Mouse (Mus musculus): ENCODE measurements around the gene Tmem108. TPM values are rescaled to one million over a fixed set of nuclear protein-coding genes. Genes with fewer than 3 reads are reported as not detected.

The Tmem108 gene
- total RNA-seq, 1 experiment from 2014 or later: not detected

DNA sequence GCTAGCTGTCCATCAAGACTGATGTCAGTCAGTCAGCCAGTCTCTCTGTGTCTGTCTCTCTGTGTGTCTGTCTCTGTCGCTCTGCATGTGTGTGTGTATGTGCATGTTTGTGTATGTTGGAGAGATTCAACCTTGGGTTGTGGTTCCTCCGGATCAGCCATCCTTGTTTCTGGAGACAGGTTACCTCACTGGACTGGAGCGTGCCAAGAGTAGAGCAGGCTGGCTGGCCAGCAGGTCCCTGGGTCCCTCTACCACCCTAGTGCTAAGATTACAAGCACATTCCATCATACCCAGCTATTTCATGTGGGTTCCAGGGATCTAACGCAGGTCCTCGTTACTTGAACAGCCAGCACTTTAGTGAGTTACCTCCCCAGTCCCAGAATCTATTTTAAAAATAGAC lies 138.6 kb downstream of the Tmem108 start:
- ATAC-seq (replicated peaks in 1 of 2; ENCODE audit: insufficient read depth in 1 of 2, low FRiP score in 2 of 2, low TSS enrichment in 1 of 2, low read depth in 1 of 2, poor library complexity in 2 of 2, severe bottlenecking in 2 of 2): no peak

GRCm38 (mm10) chr9:103621870-103622269 lies 139.8 kb downstream of the Tmem108 start:
- ATAC-seq (replicated peaks in 1 of 2; ENCODE audit: insufficient read depth in 1 of 2, low FRiP score in 2 of 2, low TSS enrichment in 1 of 2, low read depth in 1 of 2, poor library complexity in 2 of 2, severe bottlenecking in 2 of 2): no peak; a peak in 1 of 4 replicates

GRCm38 (mm10) chr9:103620517-103621212 lies 141.0 kb downstream of the Tmem108 start:
- peak; percentile 52 to 58; a peak in 3 of 4 replicates for ATAC-seq (replicated peaks in 1 of 2; ENCODE audit: insufficient read depth in 1 of 2, low FRiP score in 2 of 2, low TSS enrichment in 1 of 2, low read depth in 1 of 2, poor library complexity in 2 of 2, severe bottlenecking in 2 of 2)

DNA sequence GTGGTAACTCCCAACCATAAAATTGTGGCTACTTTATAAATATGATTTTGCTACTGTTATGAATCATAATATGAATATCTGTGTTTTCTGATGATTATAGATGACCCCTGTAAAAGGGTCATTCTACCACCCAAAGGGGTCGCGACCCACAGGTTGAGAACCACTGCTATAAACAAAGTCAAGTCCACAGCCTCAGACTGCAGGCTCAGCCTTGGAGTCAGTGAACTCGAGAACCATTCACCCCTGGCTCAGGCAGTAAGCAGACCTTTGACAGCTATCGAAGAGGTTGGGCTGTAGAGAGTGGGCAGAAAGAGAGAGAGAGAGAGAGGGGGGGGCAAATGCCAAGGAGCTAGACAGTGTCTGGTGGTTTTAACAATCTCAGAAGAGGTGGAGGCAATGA lies 147.4 kb downstream of the Tmem108 start:
- ATAC-seq (replicated peaks in 1 of 2; ENCODE audit: insufficient read depth in 1 of 2, low FRiP score in 2 of 2, low TSS enrichment in 1 of 2, low read depth in 1 of 2, poor library complexity in 2 of 2, severe bottlenecking in 2 of 2): no peak

- no peak for ATAC-seq (replicated peaks in 1 of 2; ENCODE audit: insufficient read depth in 1 of 2, low FRiP score in 2 of 2, low TSS enrichment in 1 of 2, low read depth in 1 of 2, poor library complexity in 2 of 2, severe bottlenecking in 2 of 2)
These were observed 153.2 kb downstream of the Tmem108 start for GRCm38 (mm10) chr9:103608161-103609058.

- no peak for ATAC-seq (replicated peaks in 1 of 2; ENCODE audit: insufficient read depth in 1 of 2, low FRiP score in 2 of 2, low TSS enrichment in 1 of 2, low read depth in 1 of 2, poor library complexity in 2 of 2, severe bottlenecking in 2 of 2)
These were observed 155.6 kb downstream of the Tmem108 start for GRCm38 (mm10) chr9:103606056-103606455.

- ATAC-seq (replicated peaks in 1 of 2; ENCODE audit: insufficient read depth in 1 of 2, low FRiP score in 2 of 2, low TSS enrichment in 1 of 2, low read depth in 1 of 2, poor library complexity in 2 of 2, severe bottlenecking in 2 of 2): no peak
These were observed 157.8 kb downstream of the Tmem108 start for GRCm38 (mm10) chr9:103603792-103604191.

- no peak for ATAC-seq (replicated peaks in 1 of 2; ENCODE audit: insufficient read depth in 1 of 2, low FRiP score in 2 of 2, low TSS enrichment in 1 of 2, low read depth in 1 of 2, poor library complexity in 2 of 2, severe bottlenecking in 2 of 2)
These were observed 159.8 kb downstream of the Tmem108 start for GRCm38 (mm10) chr9:103601878-103602277.

GRCm38 (mm10) chr9:103600834-103601233 lies 160.8 kb downstream of the Tmem108 start:
- no peak for ATAC-seq (replicated peaks in 1 of 2; ENCODE audit: insufficient read depth in 1 of 2, low FRiP score in 2 of 2, low TSS enrichment in 1 of 2, low read depth in 1 of 2, poor library complexity in 2 of 2, severe bottlenecking in 2 of 2)

- no peak for ATAC-seq (replicated peaks in 1 of 2; ENCODE audit: insufficient read depth in 1 of 2, low FRiP score in 2 of 2, low TSS enrichment in 1 of 2, low read depth in 1 of 2, poor library complexity in 2 of 2, severe bottlenecking in 2 of 2)
These were observed 161.7 kb downstream of the Tmem108 start for GRCm38 (mm10) chr9:103599908-103600307.

DNA sequence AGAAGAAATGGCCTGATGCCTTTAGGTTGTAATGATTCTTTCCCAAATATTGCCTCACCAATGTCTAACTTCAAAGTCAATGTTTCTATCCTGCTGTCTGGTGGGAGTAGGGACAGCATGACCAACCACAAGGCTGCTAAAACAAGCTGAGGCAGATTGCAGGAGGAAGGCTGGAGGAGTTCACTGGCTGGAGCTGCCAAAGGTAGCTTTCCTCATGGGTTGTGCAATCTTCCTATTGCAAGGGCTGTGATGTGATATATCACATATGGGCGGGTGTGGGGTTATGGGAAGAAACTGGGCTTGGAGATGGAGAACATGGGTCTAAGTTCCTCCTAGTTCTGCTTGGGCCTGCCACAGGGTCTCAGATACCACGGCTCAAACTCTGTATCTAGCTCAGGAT lies 163.8 kb downstream of the Tmem108 start:
- peak in 1 of 2 experiments; percentile 25; a peak in 1 of 4 replicates for ATAC-seq (replicated peaks in 1 of 2; ENCODE audit: insufficient read depth in 1 of 2, low FRiP score in 2 of 2, low TSS enrichment in 1 of 2, low read depth in 1 of 2, poor library complexity in 2 of 2, severe bottlenecking in 2 of 2)

- ATAC-seq (replicated peaks in 1 of 2; ENCODE audit: insufficient read depth in 1 of 2, low FRiP score in 2 of 2, low TSS enrichment in 1 of 2, low read depth in 1 of 2, poor library complexity in 2 of 2, severe bottlenecking in 2 of 2): no peak
These were observed 166.3 kb downstream of the Tmem108 start for GRCm38 (mm10) chr9:103595190-103595837.

DNA sequence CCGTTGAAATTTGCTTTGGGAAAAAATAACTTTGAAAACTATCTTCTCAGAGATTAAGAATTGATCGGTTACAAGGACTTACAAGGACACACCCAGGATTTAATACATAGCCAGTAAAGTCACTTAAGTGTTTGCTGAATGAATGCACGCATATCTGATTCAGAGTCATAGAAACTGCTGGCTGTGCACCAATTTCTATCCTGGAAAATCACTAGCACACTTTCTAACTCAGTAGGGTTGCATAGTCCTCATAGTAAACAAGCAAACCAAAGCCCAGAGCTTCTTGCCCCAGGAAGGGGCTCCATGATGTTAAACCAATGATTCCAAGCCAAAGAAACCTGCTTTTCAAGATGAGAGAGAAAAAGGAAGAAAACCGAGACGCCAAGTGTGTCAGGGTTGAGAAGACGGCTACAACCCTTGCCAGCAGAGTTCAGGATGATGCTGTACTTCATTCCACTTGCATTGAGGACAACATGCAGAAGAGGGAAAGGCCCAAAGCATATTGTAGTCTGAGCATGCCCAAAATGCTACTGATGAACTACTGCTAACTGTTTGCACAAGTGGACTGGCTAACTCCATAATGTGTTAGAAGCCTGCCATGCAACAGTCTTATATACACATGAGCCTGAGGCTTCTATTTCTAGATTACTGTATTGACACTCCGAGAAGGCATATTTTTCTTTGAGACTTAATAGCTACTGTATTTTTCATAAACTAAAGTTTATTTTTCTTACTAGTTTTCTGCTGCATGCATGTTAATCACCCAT lies 167.0 kb downstream of the Tmem108 start:
- no peak for ATAC-seq (replicated peaks in 1 of 2; ENCODE audit: insufficient read depth in 1 of 2, low FRiP score in 2 of 2, low TSS enrichment in 1 of 2, low read depth in 1 of 2, poor library complexity in 2 of 2, severe bottlenecking in 2 of 2)

DNA sequence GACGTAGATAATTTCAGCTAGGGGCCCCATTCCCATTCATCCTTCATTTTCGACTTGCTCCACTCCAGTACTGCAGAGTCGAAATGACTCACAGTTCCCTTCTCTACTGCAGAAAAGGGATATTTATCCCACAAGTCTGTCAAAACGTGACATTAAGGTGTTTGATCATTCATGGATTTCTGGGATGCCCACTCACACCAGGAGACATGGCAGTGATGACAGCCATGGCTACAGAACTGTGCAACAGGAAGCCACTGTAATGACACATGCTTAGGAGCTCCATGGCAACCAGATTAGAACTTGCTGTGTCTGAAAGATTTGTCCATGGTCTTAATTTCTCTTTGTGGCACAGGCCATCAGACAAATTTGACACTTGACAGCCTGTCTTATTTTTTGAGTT lies 168.6 kb downstream of the Tmem108 start:
- ATAC-seq (replicated peaks in 1 of 2; ENCODE audit: insufficient read depth in 1 of 2, low FRiP score in 2 of 2, low TSS enrichment in 1 of 2, low read depth in 1 of 2, poor library complexity in 2 of 2, severe bottlenecking in 2 of 2): no peak

DNA sequence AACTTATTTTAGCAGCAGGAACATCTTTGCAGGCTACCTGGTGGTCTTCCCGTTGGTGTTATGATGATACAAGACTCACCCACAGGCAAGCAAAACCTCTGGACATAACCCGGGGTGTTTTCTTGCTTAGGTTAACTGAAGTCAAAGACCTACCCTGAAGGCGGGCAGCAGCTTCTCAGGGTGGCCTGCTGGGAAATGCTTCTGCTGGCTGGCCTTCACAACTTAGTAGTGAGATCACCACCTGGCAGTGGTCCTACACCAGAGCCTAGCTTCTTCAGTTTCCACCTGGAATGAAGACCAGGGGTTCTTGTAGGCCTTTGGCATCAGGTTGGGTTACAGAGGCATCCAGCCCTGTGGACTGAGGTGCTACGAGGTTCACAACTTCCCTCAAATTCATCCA lies 169.7 kb downstream of the Tmem108 start:
- no peak for ATAC-seq (replicated peaks in 1 of 2; ENCODE audit: insufficient read depth in 1 of 2, low FRiP score in 2 of 2, low TSS enrichment in 1 of 2, low read depth in 1 of 2, poor library complexity in 2 of 2, severe bottlenecking in 2 of 2)

- no peak for ATAC-seq (replicated peaks in 1 of 2; ENCODE audit: insufficient read depth in 1 of 2, low FRiP score in 2 of 2, low TSS enrichment in 1 of 2, low read depth in 1 of 2, poor library complexity in 2 of 2, severe bottlenecking in 2 of 2)
These were observed 170.8 kb downstream of the Tmem108 start for GRCm38 (mm10) chr9:103590801-103591200.

DNA sequence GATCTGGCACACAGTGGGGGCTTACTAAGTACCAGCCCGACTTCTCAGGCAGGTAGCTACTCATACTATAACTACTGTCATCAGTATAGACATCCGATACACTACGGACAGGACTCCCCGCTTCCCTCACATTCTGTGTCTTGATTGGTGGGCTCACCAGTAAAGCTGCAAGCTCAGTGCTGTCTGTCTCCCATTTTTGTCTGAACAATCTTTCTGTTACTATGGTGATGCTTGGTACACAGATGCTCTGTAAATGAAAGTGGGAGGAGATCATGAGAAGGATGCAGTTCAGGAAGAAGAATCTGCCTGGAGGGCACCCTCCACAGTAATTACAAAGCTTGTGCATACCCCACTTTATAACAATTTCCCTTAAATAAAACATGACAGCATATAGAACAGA lies 176.8 kb downstream of the Tmem108 start:
- ATAC-seq (replicated peaks in 1 of 2; ENCODE audit: insufficient read depth in 1 of 2, low FRiP score in 2 of 2, low TSS enrichment in 1 of 2, low read depth in 1 of 2, poor library complexity in 2 of 2, severe bottlenecking in 2 of 2): no peak
